Mouse (Mus musculus) macrophage (primary cell): ENCODE measurements around the gene Mrpl4. TPM values are rescaled to one million over a fixed set of nuclear protein-coding genes. Genes with fewer than 3 reads are reported as not detected.
A peak's percentile ranks its signal among the peaks of the same experiment; 100 is the strongest.
"Not testable (repeated sequence)": the region's sequence is repeated elsewhere in the genome, so short reads cannot be mapped to it uniquely, and the experiment has no call there.

Source experiments
- H3K27ac ChIP-seq: fragments of 350-480 bp; formaldehyde crosslinking; 2 replicates; pipeline ENCODE4 v1.9.0; 2021
- H3K36me3 ChIP-seq: fragments of 350-480 bp; formaldehyde crosslinking; 2 replicates; pipeline ENCODE4 v1.9.0; 2021; ENCODE audit errors: inconsistent target
- H3K4me3 ChIP-seq: fragments of 350-480 bp; formaldehyde crosslinking; 2 replicates; pipeline ENCODE4 v1.9.0; 2021; ENCODE audit errors: inconsistent target
- H3K79me2 ChIP-seq: fragments of 350-480 bp; formaldehyde crosslinking; 2 replicates; pipeline ENCODE4 v1.9.0; 2021; ENCODE audit errors: inconsistent target
- WGBS: methylation state at CpG from one replicate; pipeline ENCODE4 v1.1.7; 2026; ENCODE audit warnings: inconsistent platforms; ENCODE audit not compliant: missing documents; 5-methylcytosine and 5-hydroxymethylcytosine counted together
- polyA plus RNA-seq: library from polyadenylated mRNA; stranded (reverse); fragments of 250-400 nt; gene quantifications from 3 replicates; pipeline ENCODE4 v1.2.4, GENCODE M21; 2018; ENCODE audit warnings: inconsistent platforms

Gene Mrpl4
- polyA plus RNA-seq, 1 experiment from 2014 or later, result 27.9 TPM

DNA sequence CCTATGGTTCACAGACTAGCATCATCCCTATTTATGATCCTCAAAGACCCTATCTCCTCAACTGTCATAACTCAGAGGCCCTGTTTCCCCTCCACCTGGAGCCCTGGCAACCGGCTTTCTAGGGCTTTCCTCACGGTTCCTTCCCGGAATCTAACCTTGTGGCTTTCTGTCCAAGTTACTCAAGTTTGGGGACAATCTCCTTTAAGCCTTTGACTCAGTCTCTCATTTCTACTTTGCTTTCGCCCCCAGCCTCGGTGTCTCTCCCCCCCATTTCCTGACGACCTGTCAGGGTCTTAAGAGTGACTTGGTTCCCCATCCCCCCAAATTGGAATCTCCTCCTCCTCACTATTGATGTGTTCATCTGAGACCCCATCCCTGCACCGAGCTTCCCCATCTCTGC, 30.0 kb downstream of the Mrpl4 start:
- Histone ChIP-seq H3K27ac (no peak overlapping the region), H3K4me3 (no peak overlapping the region), H3K36me3 (peaks cover 9% of the 10 kb centered on the region; the same call in 1 of the 2 replicates), H3K79me2 (no peaks in the 10 kb centered on the region)
- 3% methylated on average over 7 of the region's 7 CpGs for WGBS

DNA sequence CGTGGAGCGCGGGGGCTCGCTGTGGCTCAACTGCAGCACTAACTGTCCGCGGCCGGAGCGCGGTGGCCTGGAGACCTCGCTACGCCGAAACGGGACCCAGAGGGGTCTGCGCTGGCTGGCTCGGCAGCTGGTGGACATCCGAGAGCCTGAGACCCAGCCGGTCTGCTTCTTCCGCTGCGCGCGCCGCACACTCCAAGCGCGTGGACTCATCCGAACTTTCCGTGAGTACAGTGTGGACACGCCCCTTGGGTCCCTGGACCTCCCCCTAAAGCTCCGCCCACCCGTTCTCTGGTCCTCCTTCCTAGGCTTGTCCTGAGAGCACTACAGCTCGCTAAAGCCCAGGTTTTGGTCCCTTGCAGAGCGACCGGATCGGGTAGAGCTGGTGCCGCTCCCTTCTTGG, 30.6 kb downstream of the Mrpl4 start:
- Histone ChIP-seq H3K27ac (no peak overlapping the region), H3K79me2 (no peaks in the 10 kb centered on the region), H3K4me3 (peak overlapping the region; percentile 23), H3K36me3 (peaks cover 3% of the 10 kb centered on the region; the same call in 1 of the 2 replicates)
- under 1% methylated on average over 34 of the region's 34 CpGs for WGBS

DNA sequence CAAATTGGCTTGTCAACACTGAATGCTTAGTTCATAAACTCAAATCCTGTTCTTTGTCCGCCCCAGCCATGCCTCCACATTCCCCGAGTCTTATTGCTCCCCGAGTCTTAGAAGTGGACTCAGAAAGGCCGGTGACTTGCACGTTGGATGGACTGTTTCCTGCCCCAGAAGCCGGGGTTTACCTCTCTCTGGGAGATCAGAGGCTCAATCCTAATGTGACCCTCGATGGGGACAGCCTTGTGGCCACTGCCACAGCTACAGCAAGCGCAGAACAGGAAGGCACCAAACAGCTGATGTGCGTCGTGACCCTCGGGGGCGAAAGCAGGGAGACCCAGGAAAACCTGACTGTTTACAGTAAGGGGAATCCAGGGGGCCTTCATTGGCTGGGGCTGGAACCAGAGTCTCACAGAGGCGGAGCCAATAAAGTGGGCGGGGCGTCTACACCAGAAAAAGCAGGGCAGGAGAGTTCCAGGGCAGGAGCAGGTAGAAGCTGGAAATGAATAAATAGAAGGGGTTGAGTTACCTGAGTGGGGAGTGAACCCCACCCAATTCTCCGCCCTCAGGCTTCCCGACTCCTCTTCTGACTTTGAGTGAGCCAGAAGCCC, 32.0 kb downstream of the Mrpl4 start:
- Histone ChIP-seq H3K36me3 (no peaks in the 10 kb centered on the region), H3K4me3 (no peak overlapping the region), H3K79me2 (no peaks in the 10 kb centered on the region), H3K27ac (no peak overlapping the region)
- WGBS, result 14% methylated on average over 17 of the region's 17 CpGs

DNA sequence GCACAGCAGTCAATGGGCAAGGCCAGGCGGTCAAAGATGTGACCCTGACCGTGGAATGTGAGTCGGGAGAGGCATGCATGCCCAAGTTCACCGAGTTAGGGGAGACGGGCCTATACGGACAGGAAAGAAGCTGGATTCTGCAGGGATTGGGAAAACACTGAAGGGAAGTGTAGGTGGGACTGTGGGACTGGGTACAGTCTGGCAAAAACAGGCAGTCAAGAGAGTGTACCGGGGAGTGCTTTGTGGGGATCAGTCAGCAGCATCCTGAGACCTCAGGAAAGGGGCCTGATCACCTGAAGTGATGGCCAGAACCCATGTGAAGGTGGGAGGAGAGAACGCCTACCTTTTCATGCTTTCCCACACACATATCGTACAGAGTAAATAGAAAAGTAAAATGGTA, 33.0 kb downstream of the Mrpl4 start:
- Histone ChIP-seq H3K4me3 (no peak overlapping the region), H3K27ac (no peak overlapping the region), H3K36me3 (no peaks in the 10 kb centered on the region), H3K79me2 (no peaks in the 10 kb centered on the region)
- WGBS, result 46% methylated on average over 7 of the region's 9 CpGs

DNA sequence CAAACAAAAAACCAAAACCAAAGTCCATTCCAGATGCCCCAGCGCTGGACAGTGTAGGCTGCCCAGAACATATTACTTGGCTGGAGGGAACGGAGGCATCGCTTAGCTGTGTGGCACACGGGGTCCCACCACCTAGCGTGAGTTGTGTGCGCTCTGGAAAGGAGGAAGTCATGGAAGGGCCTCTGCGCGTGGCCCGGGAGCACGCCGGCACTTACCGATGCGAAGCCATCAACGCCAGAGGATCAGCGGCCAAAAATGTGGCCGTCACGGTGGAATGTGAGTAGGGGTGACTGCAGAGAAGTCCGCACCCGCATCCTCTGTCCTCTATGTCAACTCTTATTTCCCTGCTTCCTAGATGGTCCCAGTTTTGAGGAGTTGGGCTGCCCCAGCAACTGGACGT, 33.6 kb downstream of the Mrpl4 start:
- Histone ChIP-seq H3K79me2 (no peaks in the 10 kb centered on the region), H3K4me3 (no peak overlapping the region), H3K36me3 (no peaks in the 10 kb centered on the region), H3K27ac (no peak overlapping the region)
- WGBS, result 13% methylated on average over 19 of the region's 20 CpGs

DNA sequence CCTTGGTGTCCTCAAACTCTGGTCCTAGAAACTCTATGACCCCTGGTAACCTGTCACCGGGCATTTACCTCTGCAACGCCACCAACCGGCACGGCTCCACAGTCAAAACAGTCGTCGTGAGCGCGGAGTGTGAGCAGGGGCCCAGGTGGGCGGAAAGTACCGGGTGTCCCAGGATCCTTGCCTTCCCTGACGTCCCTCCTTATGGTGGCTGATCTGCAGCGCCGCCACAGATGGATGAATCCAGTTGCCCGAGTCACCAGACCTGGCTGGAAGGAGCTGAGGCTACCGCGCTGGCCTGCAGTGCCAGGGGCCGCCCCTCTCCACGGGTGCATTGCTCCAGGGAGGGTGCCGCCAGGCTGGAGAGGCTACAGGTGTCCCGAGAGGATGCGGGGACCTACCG, 34.1 kb downstream of the Mrpl4 start:
- Histone ChIP-seq H3K4me3 (no peak overlapping the region), H3K27ac (no peak overlapping the region), H3K36me3 (no peaks in the 10 kb centered on the region), H3K79me2 (no peaks in the 10 kb centered on the region)
- WGBS, result 9% methylated on average over 15 of the region's 22 CpGs

DNA sequence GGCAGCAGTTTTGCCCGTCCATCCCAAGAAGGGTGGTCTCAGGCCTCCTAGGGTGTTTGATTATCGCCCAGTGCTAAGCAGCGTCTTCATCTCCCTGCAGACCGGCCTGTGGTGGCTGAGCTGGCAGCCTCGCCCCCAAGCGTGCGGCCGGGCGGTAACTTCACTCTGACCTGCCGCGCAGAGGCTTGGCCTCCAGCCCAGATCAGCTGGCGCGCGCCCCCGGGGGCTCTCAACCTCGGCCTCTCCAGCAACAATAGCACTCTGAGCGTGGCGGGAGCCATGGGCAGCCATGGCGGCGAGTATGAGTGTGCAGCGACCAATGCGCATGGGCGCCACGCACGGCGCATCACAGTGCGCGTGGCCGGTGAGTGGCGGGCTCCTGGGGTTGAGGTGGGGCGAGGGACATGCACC, 34.9 kb downstream of the Mrpl4 start:
- H3K79me2 ChIP-seq, result no peaks in the 10 kb centered on the region
- WGBS, result 17% methylated on average over 26 of the region's 31 CpGs
- no peak overlapping the region for H3K4me3 ChIP-seq
- no peak overlapping the region for H3K27ac ChIP-seq
- no peaks in the 10 kb centered on the region for H3K36me3 ChIP-seq

DNA sequence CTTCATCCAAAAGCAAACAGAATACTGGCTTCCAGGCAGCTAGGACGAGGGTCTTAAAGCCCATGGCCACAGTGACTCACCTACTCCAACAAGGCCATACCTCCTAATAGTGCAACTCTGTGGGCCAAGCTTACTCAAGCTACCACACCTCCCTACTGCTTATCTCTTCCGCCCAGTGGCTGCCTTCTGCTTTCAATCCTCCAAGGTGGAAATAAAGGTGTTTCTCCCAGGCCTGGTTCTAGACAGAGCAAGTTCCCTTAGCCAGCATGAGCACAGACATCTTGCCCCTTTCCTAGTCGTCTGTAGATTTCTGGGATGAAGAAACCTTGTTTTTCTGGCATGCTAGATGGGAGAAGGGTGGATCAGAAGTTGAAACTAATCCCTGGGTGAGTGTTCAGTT, 37.2 kb downstream of the Mrpl4 start:
- Histone ChIP-seq H3K36me3 (no peaks in the 10 kb centered on the region), H3K79me2 (no peaks in the 10 kb centered on the region), H3K4me3 (no peak overlapping the region), H3K27ac (no peak overlapping the region)
- 86% methylated on average over 3 of the region's 3 CpGs for WGBS

DNA sequence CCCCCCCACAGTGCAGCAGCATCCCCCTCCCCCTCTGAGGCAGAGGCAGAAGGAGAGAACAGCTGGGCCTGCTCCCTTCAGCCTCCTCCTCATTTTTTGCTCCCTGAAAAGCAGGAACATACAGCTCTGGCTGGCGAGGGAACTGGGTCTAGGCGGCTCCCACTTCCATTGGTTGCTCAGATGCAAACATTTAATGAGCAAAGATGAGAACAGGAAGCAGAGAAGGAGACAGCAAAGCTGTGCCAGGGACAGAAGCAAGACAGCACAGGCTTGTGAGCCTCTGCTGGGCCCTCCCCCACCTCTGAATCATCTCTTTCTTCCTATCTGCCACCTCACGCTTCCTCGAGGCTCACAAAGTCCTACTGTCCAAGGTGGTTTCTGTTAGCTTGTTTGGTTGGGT, 38.8 kb downstream of the Mrpl4 start:
- H3K36me3 ChIP-seq, result no peaks in the 10 kb centered on the region
- no peaks in the 10 kb centered on the region for H3K79me2 ChIP-seq
- 75% methylated on average over 4 of the region's 4 CpGs for WGBS
- H3K4me3 ChIP-seq, result no peak overlapping the region
- H3K27ac ChIP-seq, result no peak overlapping the region

DNA sequence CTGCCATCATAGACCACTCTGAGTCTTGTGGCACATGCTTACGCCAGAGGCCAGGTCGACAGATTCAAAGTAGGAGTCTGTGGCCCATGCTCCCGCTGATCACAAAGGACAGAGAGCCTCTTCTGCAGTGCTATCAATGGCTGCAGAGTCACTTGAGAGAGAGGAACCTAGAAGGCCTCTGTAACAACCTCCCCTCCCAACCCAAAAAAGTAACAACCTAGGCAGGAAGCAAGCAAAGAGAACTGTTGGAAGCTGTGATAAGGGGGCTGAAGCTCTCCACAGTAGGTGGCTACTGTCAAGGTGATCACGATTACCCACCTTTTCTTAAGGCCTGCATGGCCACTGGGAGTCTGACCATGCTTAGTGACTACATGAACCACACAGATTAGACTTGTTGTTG, 41.0 kb downstream of the Mrpl4 start:
- no peaks in the 10 kb centered on the region for H3K79me2 ChIP-seq
- no peaks in the 10 kb centered on the region for H3K36me3 ChIP-seq
- WGBS, result 86% methylated on average over 4 of the region's 4 CpGs
- H3K27ac ChIP-seq, result no peak overlapping the region
- no peak overlapping the region for H3K4me3 ChIP-seq

DNA sequence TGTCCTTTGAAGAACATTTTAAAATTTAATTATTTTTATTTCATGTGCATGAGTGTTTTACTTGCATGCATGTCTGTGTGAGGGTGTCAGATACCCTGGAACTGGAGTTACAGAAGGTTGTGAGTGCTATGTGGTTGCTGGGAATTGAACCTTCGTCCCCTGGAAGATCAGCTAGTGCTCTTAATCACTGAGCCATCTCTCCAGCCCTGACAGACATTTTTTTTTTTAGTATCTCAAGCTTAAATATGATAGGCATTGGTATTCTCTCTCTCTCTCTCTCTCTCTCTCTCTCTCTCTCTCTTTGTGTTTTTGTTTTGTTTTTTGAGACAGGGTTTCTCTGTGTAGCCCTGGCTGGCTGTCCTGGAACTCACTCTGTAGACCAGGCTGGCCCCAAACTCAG, 42.2 kb downstream of the Mrpl4 start:
- H3K79me2 ChIP-seq, H3K27ac ChIP-seq, H3K36me3 ChIP-seq, H3K4me3 ChIP-seq: not testable (repeated sequence)
- 88% methylated on average over 1 of the region's 1 CpGs for WGBS

DNA sequence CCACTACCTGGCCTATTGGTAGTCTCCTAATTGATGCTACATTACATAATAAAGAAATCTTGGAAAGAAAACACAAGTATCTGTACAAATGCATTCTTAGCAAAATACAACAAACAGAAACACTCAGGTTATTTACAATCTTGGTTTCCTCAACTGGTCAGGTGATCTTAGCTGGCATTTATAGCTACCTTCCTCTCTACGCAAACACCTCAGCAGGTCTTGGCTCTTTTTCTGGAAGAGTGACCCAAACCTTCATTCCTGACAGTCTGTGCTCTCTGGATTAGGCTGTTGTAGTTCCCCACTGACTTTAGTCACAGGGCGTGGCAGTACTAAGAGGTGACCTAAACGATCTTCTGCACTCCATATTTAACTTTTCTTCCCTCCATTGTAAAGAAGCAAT, 42.7 kb downstream of the Mrpl4 start:
- 94% methylated on average over 3 of the region's 3 CpGs for WGBS
- Histone ChIP-seq H3K79me2 (no peaks in the 10 kb centered on the region), H3K36me3 (no peaks in the 10 kb centered on the region), H3K4me3 (no peak overlapping the region), H3K27ac (no peak overlapping the region)

DNA sequence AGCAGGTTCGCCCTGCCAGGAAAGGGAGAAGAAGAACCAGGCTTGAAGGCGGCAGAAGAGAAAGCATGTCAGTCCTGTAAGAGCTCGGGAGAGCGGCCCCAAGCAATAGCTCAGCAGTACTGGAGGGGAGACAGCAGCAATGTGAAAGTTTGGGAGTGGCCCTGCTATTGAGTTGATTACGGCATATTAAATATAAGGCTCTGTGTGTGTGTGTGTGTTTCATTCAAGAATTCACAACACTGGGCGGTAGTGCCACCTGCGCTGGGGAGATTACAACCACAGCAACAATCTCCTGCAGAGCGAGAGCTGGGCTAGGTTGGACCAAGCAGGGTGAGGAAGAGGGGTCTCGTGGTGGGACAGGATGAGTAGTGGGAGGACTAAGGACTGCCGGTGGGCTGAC, 49.0 kb downstream of the Mrpl4 start:
- H3K79me2 ChIP-seq, result no peaks in the 10 kb centered on the region
- H3K36me3 ChIP-seq, result no peaks in the 10 kb centered on the region
- H3K27ac ChIP-seq, result no peak overlapping the region
- no peak overlapping the region for H3K4me3 ChIP-seq
- WGBS, result 77% methylated on average over 10 of the region's 10 CpGs
